Mouse (Mus musculus): ENCODE measurements at regions not wholly inside any gene's neighbourhood (a gene's known extent, or its start where the extent isn't known, plus 50 kb on each side); places are given as distances from the start of the nearest gene placed in this dataset.

DNA sequence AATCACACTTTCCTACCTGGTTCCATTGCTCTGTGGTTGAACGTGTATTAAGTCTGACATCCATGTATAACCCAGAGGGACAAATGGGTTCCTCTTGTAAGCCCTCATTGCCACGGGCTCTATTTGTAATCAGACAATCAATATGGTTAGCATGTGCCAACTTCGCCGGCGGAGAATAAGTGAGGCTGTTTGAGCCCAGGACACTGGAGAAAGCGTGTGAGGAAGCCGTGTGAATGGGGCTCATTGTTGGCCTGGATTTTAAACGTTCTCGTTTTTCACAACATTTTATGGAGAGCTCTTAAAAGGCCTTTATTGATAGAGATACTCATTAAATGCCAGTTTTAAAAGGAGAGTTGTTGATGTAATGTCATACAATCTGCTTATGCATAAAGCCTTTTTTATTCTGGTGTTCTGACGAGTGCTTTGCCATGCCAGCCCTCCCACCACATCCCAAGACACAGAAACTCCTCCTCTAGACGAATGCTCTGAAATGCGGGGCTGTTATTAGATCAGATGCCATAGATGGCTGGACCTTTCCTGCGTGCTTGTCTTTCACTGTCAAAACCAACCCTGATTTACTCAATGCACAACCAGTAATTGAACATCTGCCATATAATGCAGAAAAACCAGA is 218.8 kb upstream of the Btg1 start:
- TF ChIP-seq CHD2 (IDR thresholded peaks at IDR 0.05; ENCODE audit: low read depth, low read length) (no peak), HCFC1 (IDR thresholded peaks at IDR 0.05; ENCODE audit: borderline replicate concordance, insufficient read depth, low read length) (no peak)

All from ES-E14 (cell line).